Mouse (Mus musculus): ENCODE measurements around the gene Gm13119. TPM values are rescaled to one million over a fixed set of nuclear protein-coding genes. Genes with fewer than 3 reads are reported as not detected.

Gm13119 gene
- polyA plus RNA-seq, 1 experiment from 2014 or later, result not detected

Other genes with a start within 250 kb of the Gm13119 start
- gene Oog3, start 195.3 kb upstream of the Gm13119 start, polyA plus RNA-seq (2015; fragmentation: Nextera tagmentation; extraction: Ambion mirVana), result not detected in 2 replicates
- gene Oog2, start 167.2 kb upstream of the Gm13119 start, polyA plus RNA-seq (2015; fragmentation: Nextera tagmentation; extraction: Ambion mirVana), result not detected in 2 replicates
- gene C87977, start 144.6 kb upstream of the Gm13119 start, polyA plus RNA-seq (2015; fragmentation: Nextera tagmentation; extraction: Ambion mirVana), result not detected in 2 replicates
- not detected in 2 replicates for gene Pramel5, start 77.5 kb upstream of the Gm13119 start, polyA plus RNA-seq (2015; fragmentation: Nextera tagmentation; extraction: Ambion mirVana)
- not detected in 2 replicates for gene Gm13128, start 27.7 kb upstream of the Gm13119 start, polyA plus RNA-seq (2015; fragmentation: Nextera tagmentation; extraction: Ambion mirVana)
- gene Pramef20, start 20.0 kb downstream of the Gm13119 start, polyA plus RNA-seq (2015; fragmentation: Nextera tagmentation; extraction: Ambion mirVana), result not detected in 2 replicates
- gene Pramef12, start 50.5 kb downstream of the Gm13119 start, polyA plus RNA-seq (2015; fragmentation: Nextera tagmentation; extraction: Ambion mirVana), result not detected in 2 replicates
- not detected in 2 replicates for gene 1700012P22Rik, start 80.8 kb downstream of the Gm13119 start, polyA plus RNA-seq (2015; fragmentation: Nextera tagmentation; extraction: Ambion mirVana)
- not detected in 2 replicates for gene Gm9944, start 95.4 kb downstream of the Gm13119 start, polyA plus RNA-seq (2015; fragmentation: Nextera tagmentation; extraction: Ambion mirVana)
- not detected in 2 replicates for gene Aadacl3, start 105.8 kb downstream of the Gm13119 start, polyA plus RNA-seq (2015; fragmentation: Nextera tagmentation; extraction: Ambion mirVana)
- gene 9430007A20Rik, start 161.9 kb downstream of the Gm13119 start, polyA plus RNA-seq (2015; fragmentation: Nextera tagmentation; extraction: Ambion mirVana), result not detected in 2 replicates
- not detected in 2 replicates for gene Gm13124, start 207.2 kb downstream of the Gm13119 start, polyA plus RNA-seq (2015; fragmentation: Nextera tagmentation; extraction: Ambion mirVana)